Mouse (Mus musculus): ENCODE measurements around the gene Wasf2. TPM values are rescaled to one million over a fixed set of nuclear protein-coding genes. Genes with fewer than 3 reads are reported as not detected.

The Wasf2 gene
- polyA plus RNA-seq, 1 experiment, result 150 TPM

DNA sequence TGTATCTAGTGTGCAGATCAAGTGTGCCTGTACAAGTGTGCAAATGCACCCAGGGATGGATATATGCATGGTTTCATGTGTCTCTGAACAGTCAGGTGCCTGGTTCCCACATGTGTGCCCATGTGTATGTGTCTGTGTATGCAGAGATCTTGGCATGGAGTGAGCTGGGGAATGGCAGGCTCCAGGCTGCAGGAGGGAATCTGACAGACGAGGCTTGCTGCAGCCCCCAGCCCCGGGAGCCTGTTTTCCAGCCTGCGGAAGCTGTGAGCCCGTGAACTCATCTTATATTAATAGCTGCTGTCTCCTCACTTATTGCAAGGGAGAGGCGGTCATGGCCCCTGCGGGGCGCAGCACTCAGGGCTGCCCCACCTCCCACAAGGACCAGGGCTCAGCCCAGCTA, 74.1 kb downstream of the Wasf2 start:
- TF ChIP-seq POLR2A (IDR thresholded peaks at IDR 0.05; ENCODE audit: borderline replicate concordance, low read depth, low read length) (no peak), CTCF (IDR thresholded peaks at IDR 0.05; ENCODE audit: low read depth, low read length) (no peak)
- Histone ChIP-seq H3K27ac (ENCODE audit: insufficient read depth, low read depth, low read length) (no peak overlapping the region), H3K4me1 (ENCODE audit: control insufficient read depth, insufficient read depth, low read length) (peaks cover 9% of the 10 kb centered on the region), H3K4me3 (ENCODE audit: insufficient read depth, low read length) (no peak overlapping the region)

DNA sequence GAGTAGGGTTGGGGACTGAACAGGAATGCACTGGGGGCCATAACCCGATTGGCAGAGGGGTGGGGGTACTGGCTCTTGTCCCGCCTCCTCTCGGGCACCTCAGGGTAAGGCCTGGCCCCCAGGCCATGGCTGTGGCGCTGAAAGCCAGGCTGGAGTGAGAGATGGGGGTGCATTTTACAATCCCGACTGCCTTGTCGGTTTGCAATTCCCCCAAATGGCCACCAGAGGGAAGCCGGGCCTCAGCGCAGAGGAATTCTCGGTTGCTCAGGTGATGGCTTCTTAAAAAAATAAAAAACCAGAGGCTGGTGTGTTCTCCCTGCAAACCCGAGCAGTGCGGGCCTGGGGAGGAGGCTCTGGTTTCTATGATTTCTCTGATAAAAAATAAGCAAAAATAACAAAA, 79.1 kb downstream of the Wasf2 start:
- H3K4me1 ChIP-seq (ENCODE audit: control insufficient read depth, insufficient read depth, low read length), result peaks cover 10% of the 10 kb centered on the region
- TF ChIP-seq POLR2A (IDR thresholded peaks at IDR 0.05; ENCODE audit: borderline replicate concordance, low read depth, low read length) (no peak), CTCF (IDR thresholded peaks at IDR 0.05; ENCODE audit: low read depth, low read length) (peak; percentile 89)
- no peak overlapping the region for H3K4me3 ChIP-seq (ENCODE audit: insufficient read depth, low read length)
- H3K27ac ChIP-seq (ENCODE audit: insufficient read depth, low read depth, low read length), result no peak overlapping the region

DNA sequence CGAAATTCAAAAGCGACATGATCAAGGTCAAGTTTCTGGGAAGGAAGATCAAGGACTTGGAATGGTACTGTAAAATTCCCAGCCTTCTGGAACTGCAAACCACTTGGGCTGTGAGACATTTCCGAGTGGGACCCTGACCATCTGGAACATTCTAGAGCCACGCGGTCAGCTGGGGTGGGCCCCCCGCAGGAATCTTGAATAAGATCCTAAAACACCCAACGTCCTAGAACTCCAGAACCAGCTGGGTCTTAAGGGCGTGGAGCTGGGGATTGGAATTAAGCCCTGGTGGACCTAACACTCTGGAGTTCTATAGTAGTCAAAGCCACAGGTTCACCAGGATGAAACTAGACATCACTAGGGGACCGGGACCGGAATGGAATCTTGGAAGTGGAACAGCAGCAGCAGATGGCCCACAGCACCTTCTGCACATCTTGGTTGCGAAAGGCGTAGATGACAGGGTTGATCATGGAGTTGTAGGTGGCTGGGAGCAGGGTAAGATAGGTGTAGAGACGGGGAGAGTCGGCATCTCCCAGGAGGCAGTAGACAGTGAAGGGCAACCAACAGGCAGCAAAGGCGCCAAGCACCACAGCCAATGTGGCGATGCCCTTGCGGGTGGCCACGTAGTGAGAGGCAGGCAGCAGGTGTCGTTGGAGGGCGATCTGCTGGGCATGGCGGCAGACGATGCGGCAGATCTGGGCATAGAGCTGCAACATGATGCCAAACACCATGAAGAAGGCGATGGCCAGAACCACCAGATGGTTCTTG, 79.9 kb downstream of the Wasf2 start:
- Histone ChIP-seq H3K4me3 (ENCODE audit: insufficient read depth, low read length) (no peak overlapping the region), H3K27ac (ENCODE audit: insufficient read depth, low read depth, low read length) (no peak overlapping the region), H3K4me1 (ENCODE audit: control insufficient read depth, insufficient read depth, low read length) (peaks cover 2% of the 10 kb centered on the region)
- TF ChIP-seq POLR2A (IDR thresholded peaks at IDR 0.05; ENCODE audit: borderline replicate concordance, low read depth, low read length), result no peak
- no peak for TF ChIP-seq CTCF (IDR thresholded peaks at IDR 0.05; ENCODE audit: low read depth, low read length)

DNA sequence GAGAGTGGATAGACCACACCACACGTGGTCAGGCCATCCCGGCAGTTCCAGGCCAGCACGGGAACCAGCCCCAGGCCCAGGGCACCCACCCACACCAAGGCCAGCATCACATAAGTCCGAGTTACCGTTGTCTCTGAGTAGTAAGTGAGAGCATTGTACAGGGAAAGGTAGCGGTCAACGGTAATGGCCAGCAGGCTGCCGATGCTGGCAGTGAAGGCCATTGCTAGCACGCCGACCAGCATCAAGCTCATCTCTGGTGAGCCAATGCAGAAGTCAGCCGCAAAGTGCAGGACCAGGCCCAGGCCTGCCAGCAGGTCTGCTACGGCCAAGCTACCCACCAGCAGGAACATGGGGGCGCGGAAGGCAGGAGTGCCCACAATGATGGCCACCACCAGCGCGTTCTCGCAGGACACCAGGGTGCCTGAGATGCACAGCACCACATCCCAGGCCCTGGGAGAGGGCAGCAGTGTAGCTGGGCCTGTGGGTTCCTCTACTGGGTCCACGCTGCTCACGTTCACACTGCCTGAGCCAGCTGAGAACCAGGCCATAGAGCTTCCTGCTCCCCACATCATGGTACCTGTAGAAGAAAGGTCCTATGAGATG, 80.6 kb downstream of the Wasf2 start:
- Histone ChIP-seq H3K4me1 (ENCODE audit: control insufficient read depth, insufficient read depth, low read length) (peaks cover 2% of the 10 kb centered on the region), H3K4me3 (ENCODE audit: insufficient read depth, low read length) (no peak overlapping the region), H3K27ac (ENCODE audit: insufficient read depth, low read depth, low read length) (no peak overlapping the region)
- TF ChIP-seq POLR2A (IDR thresholded peaks at IDR 0.05; ENCODE audit: borderline replicate concordance, low read depth, low read length) (no peak), CTCF (IDR thresholded peaks at IDR 0.05; ENCODE audit: low read depth, low read length) (no peak)

DNA sequence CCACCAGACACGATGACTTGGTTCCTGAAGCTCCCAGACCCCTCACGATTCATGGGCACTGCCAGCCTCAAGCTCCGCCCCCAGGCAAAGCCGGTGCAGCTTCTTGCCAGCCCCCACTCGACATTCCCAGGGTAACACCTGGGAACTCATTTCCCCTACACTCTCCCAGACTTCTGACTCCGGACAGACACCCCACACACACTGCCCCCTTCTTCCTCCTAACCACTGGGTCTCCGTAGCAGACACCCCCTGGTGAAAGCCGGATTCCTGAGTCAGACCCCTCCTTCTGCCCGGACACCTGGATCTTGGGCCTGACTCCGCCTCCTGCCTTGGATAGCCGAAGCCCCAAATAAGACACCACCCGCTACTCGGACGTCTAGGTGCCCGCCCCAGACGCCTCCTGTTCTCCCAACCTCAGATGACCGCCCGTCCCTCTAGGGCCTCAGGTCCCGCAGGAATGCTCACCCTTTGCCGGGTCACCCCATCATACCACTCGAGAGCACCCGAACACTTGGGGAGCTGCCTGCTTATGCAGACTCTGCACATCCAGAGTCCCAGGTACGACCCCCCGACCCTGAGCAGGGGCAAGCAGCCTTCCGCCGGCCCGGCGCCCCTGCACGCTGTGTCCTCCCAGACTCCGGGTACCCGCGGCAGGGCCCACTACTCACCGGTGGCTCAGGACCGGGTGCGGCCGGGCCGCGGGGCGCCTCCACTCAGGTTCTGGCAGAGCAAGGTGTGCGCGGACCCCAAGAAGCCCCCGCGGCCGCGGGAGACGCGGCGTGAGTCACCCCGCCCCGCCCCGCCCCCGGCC, 81.7 kb downstream of the Wasf2 start, which contains the start of the genes Cd164l2 and Gpr3:
Cd164l2 (plus strand) TSS at position 381 of the 811 bp plus-strand sequence.
Gpr3 (minus strand) TSS at position 786 of the 811 bp plus-strand sequence.
- Histone ChIP-seq H3K4me3 (ENCODE audit: insufficient read depth, low read length) (peak within 1 kb of the TSS; percentile 60), H3K4me1 (ENCODE audit: control insufficient read depth, insufficient read depth, low read length) (peaks cover 2% of the 10 kb centered on the region), H3K27ac (ENCODE audit: insufficient read depth, low read depth, low read length) (no peak within 1 kb of the TSS)
- TF ChIP-seq CTCF (IDR thresholded peaks at IDR 0.05; ENCODE audit: low read depth, low read length) (no peak), POLR2A (IDR thresholded peaks at IDR 0.05; ENCODE audit: borderline replicate concordance, low read depth, low read length) (no peak)

DNA sequence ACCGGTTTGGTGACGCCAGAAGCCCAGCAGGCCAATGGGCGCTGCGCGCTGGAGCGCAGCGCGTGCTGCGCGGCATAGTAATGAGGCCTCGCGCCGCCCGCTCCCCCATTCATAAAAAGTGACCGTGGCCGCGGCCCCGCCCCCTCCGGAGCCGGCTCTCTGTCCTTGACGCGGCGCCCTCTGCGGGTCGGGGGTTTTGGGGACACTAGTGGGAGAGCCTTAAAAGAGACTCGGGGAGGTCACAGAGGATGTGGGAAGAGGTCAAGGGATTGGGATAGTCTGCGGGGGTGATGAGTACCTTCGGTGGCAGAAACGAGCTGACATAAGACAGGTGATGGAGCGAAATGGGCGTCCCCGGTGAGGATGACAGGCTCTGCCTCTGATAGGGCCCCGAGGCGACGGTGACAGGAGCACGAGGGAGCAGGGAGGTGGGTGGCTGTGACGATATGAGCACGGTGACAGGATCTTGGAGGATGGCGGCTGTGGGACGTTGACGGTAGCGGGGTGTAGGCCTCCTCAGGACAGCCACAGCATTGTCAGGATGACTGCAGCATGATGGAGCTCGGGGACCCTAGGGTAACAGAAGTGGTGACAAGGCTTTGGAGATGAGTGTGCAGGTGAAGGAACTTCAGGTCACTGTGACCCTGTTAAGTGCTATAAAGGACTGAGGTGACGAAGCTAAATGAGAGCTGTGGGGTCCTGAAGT, 82.4 kb downstream of the Wasf2 start:
- Histone ChIP-seq H3K27ac (ENCODE audit: insufficient read depth, low read depth, low read length) (no peak overlapping the region), H3K4me1 (ENCODE audit: control insufficient read depth, insufficient read depth, low read length) (peaks cover 2% of the 10 kb centered on the region), H3K4me3 (ENCODE audit: insufficient read depth, low read length) (peak overlapping the region; percentile 40)
- TF ChIP-seq CTCF (IDR thresholded peaks at IDR 0.05; ENCODE audit: low read depth, low read length) (peak; percentile 56; the same call in 1 of the 2 replicates), POLR2A (IDR thresholded peaks at IDR 0.05; ENCODE audit: borderline replicate concordance, low read depth, low read length) (no peak)

DNA sequence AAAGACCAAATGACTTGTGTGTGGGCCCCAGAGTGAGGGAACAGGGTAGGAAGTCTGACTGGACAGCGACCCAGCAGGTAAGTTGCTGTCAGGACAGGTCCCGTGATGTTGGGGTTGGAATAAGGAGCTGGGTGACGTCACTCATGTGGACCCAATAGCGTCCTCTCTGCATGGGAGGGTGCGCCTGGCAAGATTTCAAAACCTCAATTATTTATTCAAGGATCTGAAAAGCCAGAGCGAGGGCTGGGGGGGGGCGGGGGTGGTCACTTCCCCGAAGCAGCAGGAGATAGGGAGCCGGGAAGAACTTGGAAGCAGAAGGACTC, 82.9 kb downstream of the Wasf2 start:
- Histone ChIP-seq H3K4me1 (ENCODE audit: control insufficient read depth, insufficient read depth, low read length) (peaks cover 2% of the 10 kb centered on the region), H3K27ac (ENCODE audit: insufficient read depth, low read depth, low read length) (no peak overlapping the region), H3K4me3 (ENCODE audit: insufficient read depth, low read length) (no peak overlapping the region)
- TF ChIP-seq CTCF (IDR thresholded peaks at IDR 0.05; ENCODE audit: low read depth, low read length) (no peak), POLR2A (IDR thresholded peaks at IDR 0.05; ENCODE audit: borderline replicate concordance, low read depth, low read length) (no peak)

DNA sequence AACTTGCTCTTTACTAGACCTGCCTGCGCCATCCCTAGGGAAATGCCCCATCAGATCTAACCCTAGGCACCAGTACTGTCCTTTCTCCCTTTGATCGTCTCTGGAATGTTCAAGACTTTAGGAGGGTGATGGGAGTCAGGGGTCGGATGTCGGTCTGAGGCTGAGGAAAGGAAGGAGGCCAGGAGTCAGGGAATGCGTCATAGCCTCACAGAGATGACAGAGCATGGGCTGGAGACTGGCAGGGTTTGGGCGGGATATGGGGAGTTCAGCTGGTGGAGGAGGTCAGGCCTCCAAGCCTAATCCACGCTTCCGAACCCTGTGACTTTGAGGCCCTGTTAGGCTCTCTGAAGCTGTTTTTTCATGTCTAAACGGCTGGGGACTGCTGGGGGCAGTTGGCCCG, 83.4 kb downstream of the Wasf2 start:
- Histone ChIP-seq H3K27ac (ENCODE audit: insufficient read depth, low read depth, low read length) (no peak overlapping the region), H3K4me3 (ENCODE audit: insufficient read depth, low read length) (no peak overlapping the region), H3K4me1 (ENCODE audit: control insufficient read depth, insufficient read depth, low read length) (peaks cover 2% of the 10 kb centered on the region)
- TF ChIP-seq CTCF (IDR thresholded peaks at IDR 0.05; ENCODE audit: low read depth, low read length), result no peak
- no peak for TF ChIP-seq POLR2A (IDR thresholded peaks at IDR 0.05; ENCODE audit: borderline replicate concordance, low read depth, low read length)

DNA sequence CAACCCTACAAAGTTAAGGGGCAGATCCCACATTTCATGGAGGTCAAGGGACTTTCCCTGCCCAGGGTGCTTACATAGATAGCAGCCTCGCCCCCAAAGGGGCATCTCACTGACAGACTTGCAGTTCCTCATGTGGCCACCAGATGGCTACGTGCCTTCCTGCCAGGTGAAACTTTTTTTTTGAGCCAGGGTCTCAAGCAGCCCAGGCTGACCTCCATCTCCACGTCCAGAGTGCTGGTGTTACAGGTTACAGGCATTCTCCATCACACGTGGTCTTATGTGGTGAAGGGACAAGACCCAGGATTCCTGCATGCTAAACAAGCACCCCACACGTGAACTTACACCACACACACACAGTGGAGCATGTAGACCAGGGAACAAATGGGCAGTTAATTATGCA, 87.3 kb downstream of the Wasf2 start:
- Histone ChIP-seq H3K4me3 (ENCODE audit: insufficient read depth, low read length) (no peak overlapping the region), H3K4me1 (ENCODE audit: control insufficient read depth, insufficient read depth, low read length) (no peaks in the 10 kb centered on the region; the same call in 1 of the 2 replicates), H3K27ac (ENCODE audit: insufficient read depth, low read depth, low read length) (no peak overlapping the region)
- no peak for TF ChIP-seq POLR2A (IDR thresholded peaks at IDR 0.05; ENCODE audit: borderline replicate concordance, low read depth, low read length)
- peak; percentile 94 for TF ChIP-seq CTCF (IDR thresholded peaks at IDR 0.05; ENCODE audit: low read depth, low read length)
